Mouse (Mus musculus) ES-Bruce4 (cell line): ENCODE results near the gene Bub1.

Experiments used
- CTCF ChIP-seq: IDR thresholded peaks from one replicate; pipeline ENCODE4 v1.8.1; 2011; ENCODE audit warnings: low read depth, low read length
- POLR2A ChIP-seq: IDR thresholded peaks from one replicate; pipeline ENCODE4 v1.8.1; 2011; ENCODE audit warnings: low read length; ENCODE audit not compliant: insufficient read depth

DNA sequence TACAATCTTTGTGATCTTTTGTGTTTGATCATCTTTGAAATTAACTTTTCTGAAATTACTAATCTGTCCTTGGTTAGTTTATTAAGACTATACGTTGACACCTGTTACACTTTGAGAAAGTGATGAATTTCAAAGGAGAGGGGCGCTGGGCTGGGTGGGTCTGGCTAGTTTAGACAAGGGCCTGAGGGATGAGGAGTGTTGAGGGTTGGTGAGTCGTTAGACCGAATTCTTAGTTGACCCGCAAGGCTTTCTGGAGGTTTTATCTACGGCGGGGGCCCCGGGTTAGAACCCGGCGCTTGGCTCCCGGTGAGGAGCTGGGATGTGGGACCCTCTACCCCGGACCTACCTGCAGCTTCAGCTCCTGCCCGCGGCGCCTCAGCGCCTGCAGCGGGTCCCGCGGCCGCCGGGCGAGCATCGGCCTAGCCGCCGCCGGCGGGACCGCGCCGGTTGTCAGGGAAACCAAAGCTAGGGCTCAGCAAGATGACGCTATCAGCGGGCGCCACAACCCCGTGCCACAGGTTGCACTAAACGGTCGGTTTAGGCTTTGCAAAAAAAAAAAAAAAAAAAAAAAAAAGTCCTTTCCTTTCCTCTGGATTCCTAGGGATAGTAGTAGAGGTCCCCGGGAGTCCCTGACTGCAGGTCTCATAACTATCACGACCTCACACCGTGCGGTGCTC is 43.1 kb downstream of the Bub1 start, which contains the start of gene Nphp1:
- TF ChIP-seq CTCF (no peak), POLR2A (no peak)
